Mouse (Mus musculus) lung, embryonic 15.5 days (tissue): Measurements from ENCODE around the gene Cachd1. TPM values are rescaled to one million over a fixed set of nuclear protein-coding genes. Genes with fewer than 3 reads are reported as not detected.

Experiments
- ATAC-seq: fragments of 200-750 bp; cut with Nextera tagmentation; 2 replicates; pipeline ENCODE4 v1.8.0; 2017; ENCODE audit warnings: moderate number of reproducible peaks, borderline replicate concordance; ENCODE audit not compliant: low FRiP score, low TSS enrichment; ENCODE audit errors: extremely low read depth
- H3K27ac ChIP-seq: fragments of 300-500 bp; sonication (generic); 2 replicates; pipeline ENCODE4 v1.5.1; 2015; ENCODE audit warnings: moderate library complexity, mild to moderate bottlenecking, inconsistent platforms
- H3K27me3 ChIP-seq: fragments of 300-500 bp; sonication (generic); 2 replicates; pipeline ENCODE4 v1.6.1; 2015; ENCODE audit warnings: inconsistent platforms
- H3K36me3 ChIP-seq: fragments of 300-500 bp; sonication (generic); 2 replicates; pipeline ENCODE4 v1.6.1; 2015; ENCODE audit warnings: inconsistent platforms
- H3K4me1 ChIP-seq: fragments of 300-500 bp; sonication (generic); 2 replicates; pipeline ENCODE4 v1.6.1; 2015; ENCODE audit warnings: inconsistent platforms
- H3K4me2 ChIP-seq: fragments of 300-500 bp; sonication (generic); 2 replicates; pipeline ENCODE4 v1.6.1; 2015; ENCODE audit warnings: inconsistent platforms, mild to moderate bottlenecking, moderate library complexity
- H3K4me3 ChIP-seq: fragments of 300-500 bp; sonication (generic); 2 replicates; pipeline ENCODE4 v1.5.1; 2015; ENCODE audit warnings: mild to moderate bottlenecking, inconsistent platforms
- H3K9ac ChIP-seq: fragments of 300-500 bp; sonication (generic); 2 replicates; pipeline ENCODE4 v1.6.1; 2015; ENCODE audit warnings: inconsistent platforms
- H3K9me3 ChIP-seq: fragments of 300-500 bp; sonication (generic); 2 replicates; pipeline ENCODE4 v1.6.1; 2016; ENCODE audit warnings: inconsistent platforms
- WGBS: fragments of 180-500 bp; shearing (Covaris S2); methylation state at CpG from one replicate; pipeline ENCODE4 v1.1.7; 2015; 5-methylcytosine and 5-hydroxymethylcytosine counted together
- polyA plus RNA-seq: library from polyadenylated mRNA; unstranded; fragments of >200 nt; fragmentation: Nextera tagmentation; extraction: Ambion mirVana; gene quantifications from 2 replicates; pipeline ENCODE4 v1.2.1, GENCODE M21; 2015

Gene Cachd1
- polyA plus RNA-seq, 1 experiment from 2014 or later, result 19.1 TPM

DNA sequence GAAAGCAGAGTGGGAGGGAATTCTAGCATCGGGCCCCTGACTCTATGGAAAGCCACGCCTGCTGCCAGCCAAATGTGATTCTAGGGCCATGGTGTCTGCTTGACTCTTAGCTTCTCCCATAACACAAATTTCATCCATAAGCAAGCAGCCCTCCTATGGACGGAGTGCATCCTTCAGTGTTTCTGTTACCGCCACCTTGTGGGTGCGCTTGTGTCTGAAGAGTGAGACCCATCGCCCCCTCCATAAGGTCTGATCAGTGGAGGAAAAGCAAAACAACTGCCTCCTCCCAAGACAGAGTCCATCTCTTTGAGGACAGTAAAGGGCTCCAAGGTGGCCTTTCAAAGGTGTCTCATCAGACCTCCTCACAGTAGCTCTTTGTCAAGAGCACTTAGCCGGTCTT, 201.0 kb downstream of the Cachd1 start:
- Histone ChIP-seq H3K36me3 (peaks cover 38% of the 10 kb centered on the region), H3K9ac (no peak overlapping the region), H3K4me3 (no peak overlapping the region), H3K27me3 (no peaks in the 10 kb centered on the region), H3K4me1 (no peaks in the 10 kb centered on the region), H3K9me3 (no peaks in the 10 kb centered on the region), H3K27ac (no peak overlapping the region), H3K4me2 (no peak overlapping the region)
- WGBS, result 89% methylated on average over 7 of the region's 7 CpGs
- no peak for ATAC-seq

- no peaks in the 10 kb centered on the region for H3K4me1 ChIP-seq
- H3K4me3 ChIP-seq, result no peak overlapping the region
- no peaks in the 10 kb centered on the region for H3K27me3 ChIP-seq
- no peak overlapping the region for H3K9ac ChIP-seq
- ATAC-seq, result no peak
- 74% methylated on average over 1 of the region's 1 CpGs for WGBS
- no peak overlapping the region for H3K27ac ChIP-seq
- peaks cover 41% of the 10 kb centered on the region for H3K36me3 ChIP-seq
- H3K4me2 ChIP-seq, result no peak overlapping the region
- no peaks in the 10 kb centered on the region for H3K9me3 ChIP-seq
Measured at GRCm38 (mm10) chr4:100987187-100987586, 210.7 kb downstream of the Cachd1 start.

DNA sequence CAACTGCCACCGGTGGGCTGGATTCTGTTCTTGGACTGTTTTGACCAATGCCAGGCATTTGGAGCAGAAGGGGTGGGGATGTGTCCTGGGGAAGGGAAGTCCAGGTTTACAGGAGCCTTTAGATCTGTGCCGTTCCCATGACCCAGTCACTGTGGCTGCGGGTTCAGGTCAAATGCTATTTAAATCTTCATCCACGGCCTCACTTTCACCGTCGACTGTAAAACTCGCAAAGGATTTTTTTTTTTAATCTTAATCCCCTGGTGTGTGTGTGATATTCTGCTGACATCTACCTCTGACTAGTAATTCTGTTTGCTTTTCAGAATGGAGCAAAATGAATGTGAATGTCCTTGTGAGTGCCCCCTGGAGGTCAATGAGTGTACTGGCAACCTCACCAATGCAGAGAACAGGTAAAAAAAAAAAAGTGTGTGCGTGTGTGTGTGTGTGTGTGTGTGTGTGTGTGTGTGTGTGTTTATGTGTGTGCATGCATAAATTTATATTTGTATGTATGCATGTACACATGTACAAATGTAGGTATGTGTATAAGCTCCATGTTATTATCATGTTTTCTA, 211.8 kb downstream of the Cachd1 start:
- no peak for ATAC-seq
- H3K27me3 ChIP-seq, result no peaks in the 10 kb centered on the region
- peaks cover 50% of the 10 kb centered on the region for H3K36me3 ChIP-seq
- H3K4me1 ChIP-seq, result no peaks in the 10 kb centered on the region
- WGBS, result 57% methylated on average over 8 of the region's 8 CpGs
- no peak overlapping the region for H3K27ac ChIP-seq
- no peak overlapping the region for H3K4me3 ChIP-seq
- H3K4me2 ChIP-seq, result no peak overlapping the region
- H3K9me3 ChIP-seq, result no peaks in the 10 kb centered on the region
- H3K9ac ChIP-seq, result no peak overlapping the region

- H3K27ac ChIP-seq, result no peak overlapping the region
Measured at GRCm38 (mm10) chr4:100990996-100991395, 214.5 kb downstream of the Cachd1 start.

DNA sequence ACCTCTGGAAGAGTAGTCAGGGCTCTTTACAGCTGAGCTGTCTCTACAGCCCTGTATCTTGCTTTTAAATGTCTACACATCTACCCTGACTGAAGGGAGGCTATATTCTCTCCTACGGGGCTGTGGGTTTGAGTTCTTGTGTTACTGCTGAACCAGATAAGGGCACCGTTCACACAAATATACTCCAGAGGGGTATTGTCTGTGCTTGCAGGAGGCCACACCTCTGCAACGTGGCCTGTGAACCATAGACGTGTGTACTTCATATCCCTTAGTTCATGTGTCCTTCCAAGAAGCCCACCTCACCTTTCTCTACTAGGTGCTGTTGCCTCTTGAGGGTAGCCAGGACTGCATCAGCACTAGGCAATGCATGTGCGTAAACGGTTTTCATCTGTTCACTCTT, 215.6 kb downstream of the Cachd1 start:
- H3K36me3 ChIP-seq, result peaks cover 44% of the 10 kb centered on the region
- no peaks in the 10 kb centered on the region for H3K27me3 ChIP-seq
- H3K9ac ChIP-seq, result no peak overlapping the region
- no peak overlapping the region for H3K4me2 ChIP-seq
- H3K27ac ChIP-seq, result no peak overlapping the region
- ATAC-seq, result no peak
- H3K4me1 ChIP-seq, result no peaks in the 10 kb centered on the region
- no peaks in the 10 kb centered on the region for H3K9me3 ChIP-seq
- H3K4me3 ChIP-seq, result no peak overlapping the region
- WGBS, result 84% methylated on average over 6 of the region's 6 CpGs

More at GRCm38 (mm10) chr4:100990996-100991395, 214.5 kb downstream of the Cachd1 start:
- no peak for ATAC-seq
- Histone ChIP-seq H3K4me1 (no peaks in the 10 kb centered on the region), H3K36me3 (peaks cover 51% of the 10 kb centered on the region), H3K9me3 (no peaks in the 10 kb centered on the region), H3K4me3 (no peak overlapping the region), H3K4me2 (no peak overlapping the region), H3K9ac (no peak overlapping the region), H3K27me3 (no peaks in the 10 kb centered on the region)
- 65% methylated on average over 4 of the region's 4 CpGs for WGBS

GRCm38 (mm10) chr4:100994442-100995255, 218.2 kb downstream of the Cachd1 start:
- H3K27ac ChIP-seq, result no peak overlapping the region

GRCm38 (mm10) chr4:100995617-100996016, 219.1 kb downstream of the Cachd1 start:
- Histone ChIP-seq H3K9me3 (no peaks in the 10 kb centered on the region), H3K4me1 (no peaks in the 10 kb centered on the region), H3K9ac (no peak overlapping the region), H3K4me3 (no peak overlapping the region), H3K27me3 (no peaks in the 10 kb centered on the region), H3K4me2 (no peak overlapping the region), H3K36me3 (peaks cover 31% of the 10 kb centered on the region), H3K27ac (no peak overlapping the region)
- ATAC-seq, result no peak
- 89% methylated on average over 5 of the region's 5 CpGs for WGBS

More at GRCm38 (mm10) chr4:100994442-100995255, 218.2 kb downstream of the Cachd1 start:
- Histone ChIP-seq H3K4me3 (no peak overlapping the region), H3K4me2 (no peak overlapping the region), H3K9me3 (no peaks in the 10 kb centered on the region), H3K4me1 (no peaks in the 10 kb centered on the region), H3K27me3 (no peaks in the 10 kb centered on the region), H3K36me3 (peaks cover 36% of the 10 kb centered on the region), H3K9ac (no peak overlapping the region)
- WGBS, result 45% methylated on average over 18 of the region's 18 CpGs
- ATAC-seq, result peak; percentile 71

DNA sequence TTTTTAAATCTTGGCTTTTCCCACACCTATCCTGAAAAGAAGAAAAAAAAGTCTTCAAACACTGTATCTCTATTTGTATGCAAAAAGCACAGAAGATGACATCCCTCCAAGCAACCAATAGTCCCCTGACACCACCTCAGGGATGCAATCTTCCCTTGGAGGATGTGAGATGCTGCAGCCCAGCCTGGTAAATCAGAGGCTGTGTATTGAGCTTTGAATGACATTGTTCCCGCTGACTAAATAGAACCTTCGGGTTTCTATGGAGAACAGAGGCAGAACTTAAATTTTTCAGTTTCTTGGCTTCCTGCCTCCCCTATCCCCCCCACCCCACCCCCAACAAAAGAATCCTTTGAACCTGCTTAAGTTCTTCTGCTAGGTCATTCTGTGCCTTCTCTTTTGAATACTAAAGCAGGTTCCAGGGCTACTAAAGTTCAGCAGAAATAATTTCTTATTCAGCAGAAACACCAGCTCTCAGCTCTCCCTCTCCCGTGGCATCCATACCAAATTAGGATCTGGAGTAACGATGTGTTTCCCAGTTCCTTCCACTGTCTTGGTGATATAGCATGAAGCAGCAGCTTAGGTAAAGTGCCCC, 219.7 kb downstream of the Cachd1 start:
- no peak for ATAC-seq
- Histone ChIP-seq H3K9me3 (no peaks in the 10 kb centered on the region), H3K27me3 (no peaks in the 10 kb centered on the region), H3K36me3 (peaks cover 28% of the 10 kb centered on the region), H3K9ac (no peak overlapping the region), H3K4me2 (no peak overlapping the region), H3K4me3 (no peak overlapping the region), H3K27ac (no peak overlapping the region), H3K4me1 (no peaks in the 10 kb centered on the region)
- WGBS, result 85% methylated on average over 4 of the region's 4 CpGs

DNA sequence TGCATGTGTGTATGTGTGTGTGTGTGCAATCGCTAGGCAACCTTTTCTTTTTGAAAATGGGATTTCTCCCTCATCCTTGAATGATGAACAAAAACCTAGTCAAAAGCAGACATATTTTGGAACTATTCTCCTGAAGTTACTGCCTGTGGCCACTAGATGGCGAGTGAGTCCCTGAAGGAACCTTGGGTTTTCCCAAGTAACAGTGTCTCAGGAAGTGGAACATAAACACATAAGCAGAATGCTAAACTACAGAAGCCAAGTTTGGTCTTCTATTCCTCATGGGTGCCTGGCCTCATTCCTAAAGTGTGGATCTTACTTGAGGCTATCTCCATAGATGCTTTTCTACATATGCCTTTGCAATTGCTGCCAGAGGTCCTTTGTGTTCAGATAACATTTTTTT, 221.7 kb downstream of the Cachd1 start:
- ATAC-seq, result no peak
- no peak overlapping the region for H3K27ac ChIP-seq
- no peak overlapping the region for H3K4me2 ChIP-seq
- no peak overlapping the region for H3K9ac ChIP-seq
- WGBS, result 14% methylated on average over 2 of the region's 2 CpGs
- no peaks in the 10 kb centered on the region for H3K27me3 ChIP-seq
- H3K4me3 ChIP-seq, result no peak overlapping the region
- H3K9me3 ChIP-seq, result no peaks in the 10 kb centered on the region
- no peaks in the 10 kb centered on the region for H3K4me1 ChIP-seq
- peaks cover 19% of the 10 kb centered on the region for H3K36me3 ChIP-seq

- WGBS, result 89% methylated on average over 8 of the region's 8 CpGs
- Histone ChIP-seq H3K9me3 (no peaks in the 10 kb centered on the region), H3K4me1 (no peaks in the 10 kb centered on the region), H3K9ac (no peak overlapping the region), H3K27me3 (no peaks in the 10 kb centered on the region), H3K4me2 (no peak overlapping the region), H3K4me3 (no peak overlapping the region), H3K36me3 (peaks cover 17% of the 10 kb centered on the region), H3K27ac (no peak overlapping the region)
- ATAC-seq, result no peak
Measured at GRCm38 (mm10) chr4:100998906-100999305, 222.4 kb downstream of the Cachd1 start.

GRCm38 (mm10) chr4:101000622-101001021, 224.1 kb downstream of the Cachd1 start:
- ATAC-seq, result no peak
- no peaks in the 10 kb centered on the region for H3K9me3 ChIP-seq
- 88% methylated on average over 3 of the region's 3 CpGs for WGBS
- H3K9ac ChIP-seq, result no peak overlapping the region
- H3K27ac ChIP-seq, result no peak overlapping the region
- H3K36me3 ChIP-seq, result peaks cover 7% of the 10 kb centered on the region
- H3K4me2 ChIP-seq, result no peak overlapping the region
- no peak overlapping the region for H3K4me3 ChIP-seq
- no peaks in the 10 kb centered on the region for H3K4me1 ChIP-seq
- no peaks in the 10 kb centered on the region for H3K27me3 ChIP-seq

DNA sequence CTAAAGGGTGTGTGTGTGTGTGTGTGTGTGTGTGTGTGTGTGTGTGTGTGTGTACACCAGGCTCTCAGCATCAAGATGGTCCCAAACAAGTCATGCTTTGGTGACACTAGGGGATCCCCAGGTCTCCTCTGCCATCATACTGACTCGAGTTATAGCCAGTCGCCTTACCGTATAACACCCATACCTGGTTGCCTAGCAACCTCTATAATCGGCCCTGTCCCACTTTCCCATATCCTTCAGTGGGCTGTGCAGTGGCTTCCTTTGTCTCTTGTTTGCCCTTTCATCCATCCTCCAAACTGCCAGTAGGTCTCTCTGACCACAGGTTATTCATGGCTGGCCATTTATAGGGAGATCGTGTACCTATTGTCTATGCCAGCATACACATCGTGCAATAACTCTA, 224.6 kb downstream of the Cachd1 start:
- no peaks in the 10 kb centered on the region for H3K4me1 ChIP-seq
- WGBS, result 82% methylated on average over 6 of the region's 6 CpGs
- ATAC-seq, result no peak

More for the DNA sequence above, 224.6 kb downstream of the Cachd1 start:
- Histone ChIP-seq H3K36me3 (peaks cover 7% of the 10 kb centered on the region), H3K9ac (no peak overlapping the region), H3K9me3 (no peaks in the 10 kb centered on the region), H3K27me3 (no peaks in the 10 kb centered on the region), H3K4me3 (no peak overlapping the region), H3K4me2 (no peak overlapping the region), H3K27ac (no peak overlapping the region)
